Mouse (Mus musculus): Measurements from ENCODE around the gene Sbds.

Sbds gene

GRCm38 (mm10) chr5:130200233-130201029 is 54.9 kb downstream of the Sbds start:
- in situ Hi-C loops (cut with MboI, MseI): no loop called here

DNA sequence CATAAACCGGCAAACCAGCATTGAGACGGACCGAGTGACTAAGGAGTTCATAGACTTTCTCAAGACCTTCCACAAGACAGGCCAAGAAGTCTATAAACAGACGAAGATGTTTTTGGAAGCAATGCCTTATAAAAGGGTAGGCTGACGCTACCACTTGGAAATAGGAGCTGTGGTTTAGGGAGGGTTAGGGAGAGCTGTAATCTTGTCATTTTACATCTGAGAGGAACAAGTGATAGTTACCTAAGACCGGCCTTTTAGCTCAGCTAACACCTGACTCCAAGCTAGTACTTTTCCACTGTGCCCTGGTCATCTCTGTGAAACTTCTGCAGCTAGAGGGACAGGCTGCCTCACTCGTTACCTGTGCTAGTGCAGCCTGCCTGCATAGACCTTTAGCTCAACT is 57.3 kb downstream of the Sbds start:
- in situ Hi-C loops (cut with MboI, MseI): loop anchor here (25.0 kb wide), 1 partner anchor 811 kb away; no protein-coding TSS in a partner anchor

GRCm38 (mm10) chr5:130197454-130197853 is 57.9 kb downstream of the Sbds start:
- in situ Hi-C loops (cut with MboI, MseI): loop anchor here (25.0 kb wide), 1 partner anchor 810 kb away; no protein-coding TSS in a partner anchor

GRCm38 (mm10) chr5:130196307-130196706 is 59.0 kb downstream of the Sbds start:
- in situ Hi-C loops (cut with MboI, MseI): loop anchor here (25.0 kb wide), 1 partner anchor 809 kb away; no protein-coding TSS in a partner anchor

Data from T-helper 1 cell (primary cell).